Mouse (Mus musculus) lung, postnatal 25 days (tissue): ENCODE results near the gene Nr2f6.
A peak's percentile ranks its signal among the peaks of the same experiment; 100 is the strongest.

ENCODE experiments used
- DNase-seq: peaks from one replicate; pipeline ENCODE4 v3.0.0; 2022; ENCODE audit warnings: low spot score

The Nr2f6 gene

DNA sequence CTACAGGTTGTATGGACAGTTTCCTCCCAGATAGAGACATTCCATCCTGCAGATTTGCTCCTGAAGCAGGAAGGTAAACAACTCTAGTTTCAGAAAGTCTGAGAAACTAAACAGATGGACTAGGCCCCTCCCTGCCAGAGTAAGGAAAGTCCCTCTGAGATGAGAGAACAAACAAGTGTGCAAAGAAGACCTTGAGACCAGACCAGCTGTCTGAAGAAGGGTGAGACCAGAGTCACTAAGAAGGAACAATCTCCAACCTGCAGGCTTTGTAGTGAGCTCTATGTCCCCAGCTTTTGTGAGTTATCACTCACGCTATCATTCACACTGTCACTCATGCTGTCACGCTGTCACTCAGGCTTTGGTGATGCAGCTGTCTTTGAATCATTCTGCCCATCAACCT lies 9.9 kb upstream of the Nr2f6 start:
- DNase-seq, result no peak

DNA sequence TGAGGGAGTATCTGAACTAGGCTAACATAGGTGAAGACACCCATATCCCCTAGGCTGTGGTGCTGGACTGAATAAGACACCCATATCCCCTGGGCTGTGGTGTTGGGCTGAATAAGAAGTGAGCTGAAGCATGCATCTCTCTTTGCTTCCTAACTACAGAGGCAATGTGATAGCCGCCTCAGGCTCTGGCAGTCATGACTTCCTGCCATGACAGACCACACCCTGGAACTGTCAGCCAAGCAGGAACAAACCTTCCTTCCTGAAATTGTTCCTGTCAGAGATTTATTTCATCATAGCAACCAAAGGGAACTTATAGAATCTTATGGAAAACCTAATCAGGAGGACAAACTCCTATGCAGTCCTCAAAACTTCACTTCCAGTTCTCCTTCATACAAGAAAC lies 6.5 kb upstream of the Nr2f6 start:
- DNase-seq, result peak; percentile 51

DNA sequence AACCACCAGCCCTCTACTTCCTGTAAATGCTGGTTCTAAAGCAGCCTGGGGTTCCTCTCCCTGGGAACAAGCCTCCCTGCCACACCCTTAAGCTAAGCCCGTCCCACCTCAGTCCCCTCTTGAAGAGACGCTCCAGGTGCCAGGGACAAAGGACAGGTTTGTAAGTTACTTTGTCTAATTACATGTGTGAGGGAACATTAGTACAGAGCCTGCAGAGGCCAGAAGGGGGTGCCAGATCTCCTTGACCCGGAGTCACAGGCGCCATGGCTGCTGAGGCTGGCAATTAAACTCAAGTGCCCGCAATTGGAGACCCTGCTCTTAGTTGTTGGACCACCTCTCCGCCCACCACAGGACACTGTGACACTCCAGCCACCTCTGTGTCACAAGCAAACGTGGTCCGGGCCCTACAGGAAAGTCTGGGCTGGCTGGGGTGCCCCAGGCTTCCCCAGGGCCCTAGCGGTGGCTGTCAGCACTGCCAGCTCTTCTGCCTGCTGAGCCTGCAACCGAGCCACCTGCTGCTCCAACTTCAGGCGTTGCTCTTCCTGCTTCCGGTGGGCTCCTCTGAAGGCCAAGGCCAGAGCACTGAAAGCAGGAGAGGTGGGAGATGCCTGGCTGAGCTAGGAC lies 3.6 kb upstream of the Nr2f6 start:
- no peak for DNase-seq

DNA sequence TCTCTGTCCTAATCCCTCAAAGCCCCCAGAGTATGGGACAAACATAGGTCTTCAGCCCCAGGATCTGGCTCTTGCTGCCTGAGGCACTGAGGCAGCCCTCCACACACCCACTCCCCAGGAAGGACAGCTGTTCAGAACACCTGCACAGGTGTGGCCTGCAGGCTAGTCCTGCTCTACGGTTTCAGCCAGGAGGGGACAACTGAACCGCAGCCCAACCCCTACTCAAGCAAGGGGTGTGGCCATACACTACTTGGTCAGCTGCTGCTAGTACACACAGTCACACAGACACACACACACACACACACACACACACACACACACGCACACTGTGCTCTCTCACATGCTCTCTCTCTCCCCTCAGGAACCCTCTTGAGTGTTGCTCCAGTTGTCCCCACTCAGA lies 2.1 kb upstream of the Nr2f6 start:
- peak; percentile 55 for DNase-seq

DNA sequence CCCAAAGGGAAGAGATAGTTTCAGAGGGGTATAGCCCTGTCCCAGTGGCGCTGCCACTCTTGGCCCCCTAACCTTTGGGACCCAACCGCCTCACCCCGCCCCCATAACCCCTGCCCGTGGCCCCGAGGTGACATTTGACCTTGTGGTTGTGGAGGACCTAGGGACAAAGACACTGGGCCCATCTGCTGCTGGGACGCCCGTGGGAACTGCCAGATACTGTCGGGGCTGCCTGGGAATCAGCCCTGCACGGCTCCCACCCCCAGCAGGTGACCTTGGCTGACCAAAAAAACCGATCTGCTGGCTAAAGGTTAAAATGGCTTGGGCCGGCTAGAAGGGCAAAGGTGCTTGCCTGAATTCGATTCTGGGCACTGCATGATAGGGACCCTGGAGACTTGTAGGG lies 1.6 kb upstream of the Nr2f6 start:
- no peak for DNase-seq

DNA sequence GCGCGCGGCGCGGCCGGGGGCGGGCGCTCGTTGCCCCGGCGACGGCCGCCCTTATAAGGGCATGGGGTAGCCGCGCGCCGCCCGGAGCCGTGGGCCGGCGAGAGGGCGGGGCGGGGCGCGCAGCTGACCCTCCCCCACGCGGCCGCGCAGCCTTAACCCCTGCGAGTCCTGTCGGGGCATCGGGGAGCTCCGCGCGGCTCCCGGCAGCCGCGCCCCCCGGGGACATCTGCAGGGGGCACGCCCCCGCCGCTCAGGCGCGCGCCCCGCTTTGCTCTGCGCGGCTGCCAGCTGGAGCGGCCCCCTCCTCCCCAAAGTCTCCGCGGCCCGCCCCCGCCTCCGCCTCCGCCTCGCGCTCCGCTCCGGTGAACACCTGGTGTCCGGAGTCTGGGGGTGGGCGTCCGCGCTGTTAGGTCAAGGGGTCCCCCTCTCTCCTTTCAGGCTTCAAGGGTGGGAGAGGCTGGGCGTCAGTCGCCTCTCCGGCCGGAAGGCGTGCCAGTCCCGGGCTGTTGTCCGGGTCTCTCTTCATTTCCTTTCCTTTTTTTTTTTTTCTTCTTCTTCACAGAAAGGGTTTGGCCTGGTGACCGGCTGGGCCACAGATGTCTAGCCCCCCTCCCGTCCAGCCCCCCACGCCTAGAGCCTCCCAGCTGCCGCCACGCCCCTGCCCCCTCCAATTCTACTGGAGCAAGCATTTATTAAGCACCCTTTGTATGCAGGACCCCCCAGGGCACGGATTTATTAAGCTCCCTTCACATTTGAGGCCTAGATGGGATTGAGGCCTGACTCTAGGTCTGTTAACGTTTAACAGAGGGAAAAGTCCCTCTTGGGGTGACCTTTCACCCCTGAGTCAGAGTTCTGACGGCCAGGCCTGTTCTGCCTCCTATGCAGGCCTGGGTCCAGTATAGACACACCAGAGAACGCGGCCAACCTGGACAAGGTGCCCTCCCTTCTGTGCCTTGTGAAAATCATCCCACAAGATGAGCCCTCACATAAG lies 506 bp upstream of the Nr2f6 start:
- peak; percentile 89 for DNase-seq

DNA sequence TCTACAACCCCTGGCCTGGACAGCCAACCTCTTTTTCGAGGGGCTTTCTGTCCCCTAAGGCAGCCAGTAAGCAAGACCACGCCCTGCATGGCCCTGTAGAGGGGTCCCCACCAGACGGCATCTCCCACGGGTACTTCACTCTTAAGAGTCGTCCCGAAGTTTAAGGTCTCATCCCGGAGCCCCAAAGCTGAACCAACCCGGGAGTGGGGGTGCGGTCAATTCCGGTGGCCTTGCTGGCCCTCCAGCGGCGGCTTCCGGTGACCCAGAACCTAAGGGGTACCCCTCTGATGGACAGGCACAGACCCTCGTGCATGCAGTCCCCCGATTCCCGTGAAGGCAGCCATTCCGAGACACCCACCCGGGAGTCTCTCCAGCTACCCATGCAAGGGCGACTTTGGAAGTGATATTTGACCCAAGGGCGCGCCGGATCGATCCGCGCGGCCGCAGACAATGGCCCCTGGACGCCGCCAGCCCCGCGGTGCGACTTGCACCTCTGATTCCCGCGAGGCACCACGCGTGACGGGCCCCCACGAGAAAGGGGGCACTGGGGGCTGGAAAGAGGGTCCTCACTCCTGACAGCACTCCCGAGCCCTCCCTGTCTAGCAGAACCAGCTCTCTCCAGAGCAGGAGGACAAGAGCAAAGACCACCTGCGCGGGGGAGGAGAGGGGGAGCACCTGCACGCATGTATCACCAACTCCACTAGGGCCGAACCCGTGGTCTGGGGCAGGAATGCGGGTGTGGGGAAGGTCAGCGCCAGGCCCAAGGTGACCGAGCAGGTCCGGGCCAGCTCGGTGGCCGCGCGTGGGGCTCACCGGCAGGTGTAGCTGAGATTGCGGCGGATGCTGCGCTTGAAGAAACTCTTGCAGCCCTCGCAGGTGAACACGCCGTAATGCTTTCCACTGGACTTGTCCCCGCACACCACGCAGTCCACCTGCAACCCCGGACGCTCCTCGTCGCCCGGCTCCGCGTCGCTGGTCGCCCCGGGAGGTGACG lies 1.3 kb downstream of the Nr2f6 start:
- DNase-seq, result peak; percentile 31

DNA sequence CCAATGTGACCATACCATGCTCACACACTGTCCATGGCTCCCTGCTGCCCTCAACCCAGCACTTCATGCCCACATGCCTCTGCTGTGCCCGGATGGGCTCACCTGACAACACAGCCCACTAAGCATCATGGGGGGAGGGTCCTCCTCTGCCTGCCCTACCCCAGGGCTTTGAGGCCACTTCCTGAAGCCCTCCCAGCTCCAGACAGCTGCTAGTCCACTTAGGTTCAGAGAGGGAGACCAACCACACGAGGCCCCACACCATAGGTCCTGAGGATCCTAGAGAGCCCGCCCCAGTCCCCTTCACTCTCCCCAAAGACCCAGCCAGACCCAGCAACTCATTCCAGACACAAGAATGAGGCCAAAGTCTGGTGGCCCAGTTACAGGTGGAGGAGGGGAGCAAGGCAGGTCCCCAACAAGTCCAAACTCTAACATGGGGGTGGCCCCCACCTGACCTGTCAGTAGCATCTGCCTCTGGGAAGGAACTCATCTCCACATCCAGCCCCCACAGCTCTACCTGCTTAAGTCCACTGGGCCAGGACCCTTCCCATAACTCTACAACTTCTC lies 2.2 kb downstream of the Nr2f6 start:
- no peak for DNase-seq

DNA sequence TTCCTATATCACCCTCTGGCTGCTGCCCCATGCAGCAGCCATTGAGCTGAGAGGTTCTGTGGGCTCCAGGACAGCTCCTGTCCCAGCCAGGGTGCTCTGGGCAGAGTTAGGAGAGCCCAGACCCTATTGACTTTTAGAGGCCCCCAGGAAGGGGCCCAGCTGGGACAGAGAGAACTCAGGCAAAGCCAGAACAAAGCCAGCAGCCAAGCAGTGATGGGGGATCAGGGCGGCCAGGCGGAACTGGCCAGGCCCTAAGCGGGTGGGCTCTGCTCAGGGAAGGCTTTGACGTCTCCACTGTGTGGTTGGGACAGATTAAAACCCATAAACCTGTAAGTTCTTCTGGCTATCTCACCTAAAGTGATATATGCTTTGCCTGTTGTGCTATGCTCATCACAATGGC lies 2.8 kb downstream of the Nr2f6 start:
- DNase-seq, result no peak

DNA sequence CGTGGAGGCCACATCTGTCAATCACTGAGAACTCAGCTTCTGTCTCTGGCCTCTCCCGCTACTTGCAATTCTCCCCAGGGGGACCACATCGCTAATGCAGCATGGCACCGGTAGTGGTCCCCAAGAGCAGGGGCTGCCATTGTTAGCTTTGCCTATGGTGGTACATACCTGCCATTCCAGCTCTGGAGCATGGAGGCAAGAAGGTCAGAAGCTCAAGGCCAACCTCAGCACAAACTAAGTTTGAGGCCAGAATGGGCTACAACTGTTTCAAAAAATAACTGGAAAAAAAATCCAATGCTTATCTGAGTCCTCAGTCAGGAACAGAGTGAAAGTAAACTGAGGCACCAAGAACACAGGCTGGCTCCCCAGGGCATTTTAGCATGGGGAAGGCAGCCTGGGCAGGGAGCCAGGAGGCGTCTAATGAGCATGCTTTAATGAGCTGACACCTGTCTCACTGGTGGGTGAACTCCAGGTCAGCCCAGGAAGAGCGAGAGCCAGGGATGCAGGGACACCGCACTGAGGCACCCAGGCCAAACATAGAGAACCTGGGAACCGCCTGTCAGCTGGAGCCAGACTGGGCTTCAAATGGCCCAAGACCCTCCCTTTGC lies 5.2 kb downstream of the Nr2f6 start:
- no peak for DNase-seq

DNA sequence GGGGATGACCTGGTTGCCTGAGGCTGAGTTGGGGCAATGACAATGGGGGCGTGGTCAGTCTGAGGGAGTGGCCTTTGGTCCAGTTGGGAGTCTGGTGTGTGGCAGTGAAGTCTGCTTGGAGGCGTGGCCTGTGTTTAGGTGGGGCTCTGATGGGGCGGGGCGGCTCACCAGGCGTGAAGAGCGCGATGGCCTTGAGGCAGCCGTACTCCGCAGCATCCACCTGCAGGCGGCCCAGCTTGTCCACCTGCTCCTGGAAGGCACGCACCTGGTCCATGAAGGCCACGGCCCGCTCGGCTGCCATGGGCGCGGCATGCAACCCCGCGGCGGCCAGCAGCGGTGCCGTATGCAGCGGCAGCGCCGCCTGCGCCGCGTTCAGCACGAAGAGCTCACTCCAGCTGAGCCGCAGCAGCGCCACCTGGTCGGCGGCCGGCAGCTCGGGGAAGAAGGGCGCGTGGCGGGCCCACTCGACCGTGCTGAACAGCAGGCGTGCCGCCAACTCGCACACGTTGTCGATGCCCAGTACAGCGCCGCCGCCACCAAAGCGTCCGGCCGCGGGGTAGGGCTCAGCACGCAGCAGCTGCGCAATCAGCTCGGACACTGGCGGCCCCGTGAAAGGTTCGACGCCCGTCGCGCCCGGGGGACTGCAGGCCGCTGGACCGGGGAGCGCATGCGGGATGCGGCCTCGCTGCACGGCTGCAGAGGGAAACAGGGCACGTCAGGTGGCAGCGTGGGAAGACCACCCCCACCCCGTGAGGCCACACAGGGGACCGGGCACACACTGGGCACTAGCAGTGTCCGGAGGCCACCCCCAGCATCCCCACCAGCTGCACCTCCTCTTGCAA lies 6.0 kb downstream of the Nr2f6 start:
- DNase-seq, result peak; percentile 79

DNA sequence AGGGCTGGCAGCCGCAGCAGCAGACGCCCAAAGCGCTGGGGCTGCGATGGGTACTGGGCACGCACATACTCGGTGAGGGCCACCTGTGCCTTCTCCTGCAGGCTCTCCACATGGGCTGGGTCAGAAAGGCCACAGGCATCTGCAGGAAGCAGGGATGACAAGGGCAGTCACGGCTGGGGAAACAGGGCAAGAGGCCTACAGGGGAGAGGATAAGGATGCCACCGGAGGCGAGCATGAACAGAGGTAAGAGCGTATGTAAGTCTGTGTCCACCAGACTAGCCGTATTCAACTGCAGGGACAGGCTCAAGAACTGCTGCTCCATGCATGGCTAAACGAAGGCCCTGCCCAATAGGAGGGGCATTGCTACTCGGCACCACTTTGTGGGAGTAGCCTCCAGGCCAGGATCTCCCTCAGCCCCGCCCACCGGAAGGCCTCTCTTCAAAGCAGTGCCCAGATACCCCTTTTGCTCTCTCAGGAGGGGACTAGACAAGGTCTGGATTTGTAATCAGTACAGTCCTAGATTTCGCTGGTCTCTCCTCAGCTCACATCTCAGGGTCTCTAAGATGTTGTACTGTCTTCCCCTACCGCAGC lies 7.0 kb downstream of the Nr2f6 start:
- DNase-seq, result no peak

DNA sequence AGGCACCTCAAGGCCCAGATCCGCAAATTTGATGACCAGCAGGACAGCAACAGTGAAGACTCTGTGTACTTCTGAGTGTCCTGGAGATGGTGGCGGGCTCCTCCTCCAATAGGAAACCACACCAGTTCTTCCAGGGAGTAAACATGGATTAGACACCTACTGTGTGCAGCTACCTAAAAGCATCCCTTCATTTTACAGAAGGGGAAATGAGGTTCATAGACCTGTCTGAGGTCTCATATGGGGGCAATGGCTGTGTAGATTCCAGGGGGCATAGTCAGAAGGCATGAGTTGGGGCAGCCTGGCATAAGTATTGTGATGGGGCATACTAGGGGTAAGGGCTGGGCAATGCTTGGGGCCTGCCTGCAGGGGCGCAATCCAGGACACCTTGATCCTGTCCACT lies 8.8 kb downstream of the Nr2f6 start:
- DNase-seq, result no peak

DNA sequence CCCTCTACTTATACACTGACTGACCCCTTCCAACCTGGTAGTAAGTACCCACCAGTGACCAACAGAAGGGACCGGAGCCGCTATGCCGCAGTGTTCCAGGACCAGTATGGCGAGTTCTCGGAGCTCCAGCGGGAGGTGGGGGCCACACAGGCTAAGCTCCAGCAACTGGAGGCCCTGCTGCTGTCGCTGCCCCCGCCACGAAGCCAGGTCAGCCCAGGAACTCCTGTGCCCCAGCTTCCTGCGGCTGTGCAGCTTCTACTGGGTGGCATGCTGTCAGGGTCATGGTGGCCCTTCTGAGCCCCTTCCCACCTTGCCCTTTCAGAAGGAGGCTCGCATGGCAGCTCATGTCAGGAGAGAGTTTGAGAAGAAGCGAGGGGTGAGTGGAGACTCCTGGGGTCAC lies 9.3 kb downstream of the Nr2f6 start:
- no peak for DNase-seq

DNA sequence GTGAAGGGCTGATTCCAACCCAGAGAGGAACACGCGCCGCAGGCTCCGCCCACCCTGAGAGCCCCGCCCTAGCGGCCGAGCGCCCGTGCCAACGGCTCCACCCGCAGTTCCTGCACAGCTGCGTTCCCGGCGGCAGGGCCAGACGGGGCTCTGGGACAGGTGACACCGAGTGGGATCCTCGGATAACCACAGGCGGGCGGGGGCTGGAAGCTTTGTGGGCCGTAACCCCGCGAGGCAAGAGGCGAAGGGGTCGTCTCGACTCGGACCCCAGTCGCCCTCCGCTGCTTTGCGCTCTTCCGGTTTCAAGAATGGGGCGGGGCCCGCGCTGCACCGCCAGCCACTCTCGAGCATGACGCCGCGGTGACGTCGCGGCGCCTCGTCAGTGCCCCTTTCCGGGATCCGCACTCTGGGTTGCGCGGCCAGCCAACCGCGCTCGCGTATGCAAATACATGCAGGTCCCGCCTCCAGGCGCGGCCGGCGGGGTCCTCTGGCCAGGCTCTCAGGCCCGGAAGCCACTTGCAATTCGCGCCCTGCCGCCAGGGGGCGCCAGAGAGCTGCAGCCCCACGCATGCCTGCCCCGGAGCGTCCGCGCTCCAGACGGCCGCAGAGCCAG lies 10.4 kb downstream of the Nr2f6 start, which contains the start of gene Ocel1:
Ocel1 (plus strand) TSS at position 63 of the 613 bp plus-strand sequence.
- peak; percentile 98 for DNase-seq

DNA sequence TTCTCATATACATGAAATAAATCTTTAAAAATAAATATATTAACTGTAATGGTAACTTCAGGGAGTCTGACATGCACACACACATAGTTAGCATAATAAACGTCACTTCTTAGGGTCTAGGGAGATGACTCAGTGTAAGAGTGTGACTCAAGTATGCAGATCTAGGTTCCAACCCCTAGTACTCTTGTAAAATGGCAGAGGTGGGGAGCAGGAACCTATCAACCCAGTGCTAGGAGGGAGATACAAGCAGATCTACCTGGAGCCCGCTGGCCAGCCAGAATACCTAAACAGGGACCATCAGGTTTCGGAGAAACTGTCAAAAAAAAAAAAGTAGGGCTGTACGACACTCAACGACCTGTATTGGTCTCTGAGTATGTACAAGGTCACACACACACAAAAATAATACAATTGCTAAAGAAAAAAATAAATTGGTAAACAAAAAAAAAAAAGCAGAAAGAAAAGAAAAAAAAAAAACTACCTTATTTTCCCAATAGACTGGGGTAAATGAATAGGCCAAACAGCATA lies 11.0 kb downstream of the Nr2f6 start:
- DNase-seq, result no peak

DNA sequence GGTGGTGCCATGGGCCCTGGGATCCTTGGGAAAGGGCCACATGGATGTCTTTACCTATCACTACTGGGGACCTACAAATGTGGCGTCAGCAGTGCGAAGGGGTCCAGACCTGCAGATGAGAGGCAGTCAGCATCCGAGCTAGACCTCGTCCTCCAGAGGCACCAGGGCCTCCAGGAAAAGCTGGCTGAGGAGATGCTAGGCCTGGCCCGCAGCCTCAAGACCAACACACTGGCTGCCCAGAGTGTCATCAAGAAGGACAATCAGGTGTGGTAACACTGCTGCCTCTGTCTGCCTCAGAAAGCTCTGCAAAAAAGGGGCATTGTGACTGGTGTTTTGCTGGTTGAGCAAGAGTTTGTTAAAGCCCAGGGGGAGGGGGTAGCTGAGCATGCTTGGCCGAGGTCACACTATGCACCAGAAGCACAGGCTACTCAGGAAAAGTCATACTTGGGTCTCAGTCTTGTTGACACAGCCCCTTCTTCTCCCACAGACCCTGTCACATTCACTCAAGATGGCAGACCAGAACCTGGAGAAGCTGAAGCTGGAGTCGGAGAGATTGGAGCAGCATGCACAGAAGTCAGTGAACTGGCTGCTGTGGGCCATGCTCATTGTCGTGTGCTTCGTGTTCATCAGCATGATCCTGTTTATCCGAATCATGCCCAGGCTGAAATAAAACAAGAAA lies 12.6 kb downstream of the Nr2f6 start:
- DNase-seq, result no peak

DNA sequence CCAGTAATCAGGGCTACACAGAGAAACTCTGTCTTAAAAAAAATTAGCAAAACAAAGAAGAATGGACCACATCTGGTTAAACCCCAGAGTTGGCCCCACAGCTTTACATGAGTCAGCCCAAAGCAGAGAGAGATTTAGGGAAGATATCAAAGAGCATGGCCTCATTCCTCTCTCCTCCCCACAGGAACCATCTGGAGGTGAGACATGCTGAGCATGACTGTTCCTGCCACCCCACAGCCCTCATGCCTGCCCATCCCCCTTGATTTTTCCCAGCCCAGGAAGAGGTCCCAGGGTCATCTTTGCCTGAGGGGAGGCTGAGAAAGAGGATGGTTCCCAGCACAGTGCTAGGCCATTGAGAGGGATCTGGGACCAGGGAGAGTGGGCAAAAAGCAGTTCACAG lies 13.4 kb downstream of the Nr2f6 start:
- DNase-seq, result no peak
